Mouse (Mus musculus): Measurements from ENCODE around the gene Syce1.

DNA sequence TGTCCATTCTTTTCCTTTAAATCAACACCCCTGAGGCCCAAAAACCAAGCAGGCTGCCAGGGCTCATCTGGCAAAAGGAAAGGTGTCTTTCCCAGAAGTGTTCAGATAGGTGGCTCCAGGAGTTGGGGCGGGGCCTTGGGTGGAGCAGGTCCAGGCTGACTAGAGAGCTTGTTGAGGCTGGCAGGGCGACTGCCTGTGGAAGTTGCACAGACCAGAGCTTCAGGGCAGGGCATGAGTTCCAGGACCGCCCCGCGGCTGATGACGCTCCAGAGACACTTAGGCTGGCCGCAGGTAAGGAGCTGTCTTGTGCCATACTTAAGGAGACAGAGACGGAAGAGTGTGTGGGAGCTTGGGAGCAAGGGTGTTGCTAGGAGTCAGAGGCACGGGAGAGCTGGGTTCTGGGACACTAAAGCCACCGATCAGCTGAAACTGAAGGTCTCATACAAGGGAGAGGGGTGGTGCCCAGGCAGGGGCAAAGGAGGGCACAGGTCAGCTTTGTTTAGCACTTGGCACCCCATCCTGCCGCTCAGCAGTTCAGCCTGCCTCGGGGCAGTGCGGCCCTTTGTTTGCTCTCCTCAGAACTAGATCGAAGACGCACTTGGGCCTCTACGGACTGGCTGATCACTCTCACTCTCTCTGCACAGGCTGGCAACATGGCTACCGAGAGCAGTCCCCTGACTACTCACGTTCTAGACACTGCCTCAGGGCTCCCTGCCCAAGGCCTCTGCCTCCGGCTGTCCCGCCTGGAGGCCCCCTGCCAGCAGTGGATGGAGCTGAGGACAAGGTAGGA, 47.5 kb upstream of the Syce1 start, which contains the start of gene Urah:
- TF ChIP-seq GATA1 (IDR thresholded peaks at IDR 0.05; ENCODE audit: low read depth, low read length) (no peak), USF2 (IDR thresholded peaks at IDR 0.05; ENCODE audit: borderline replicate concordance in 1 of 2, insufficient read depth in 1 of 2, low read depth in 1 of 2, low read length in 2 of 2) (no peak), CTCF (IDR thresholded peaks at IDR 0.05 in 2 of 3, conservative IDR thresholded peaks at IDR 0.05 in 1 of 3; ENCODE audit: control insufficient read depth in 1 of 3, insufficient read depth in 1 of 3, low read depth in 2 of 3, low read length in 3 of 3, poor library complexity in 1 of 3, severe bottlenecking in 1 of 3) (no peak), UBTF (IDR thresholded peaks at IDR 0.05; ENCODE audit: borderline replicate concordance, insufficient read depth, low read depth, low read length) (no peak), POLR2AphosphoS2 (IDR thresholded peaks at IDR 0.05; ENCODE audit: low read length) (no peak), EP300 (IDR thresholded peaks at IDR 0.05; ENCODE audit: low read depth in 1 of 2, low read length in 2 of 2) (no peak), POLR2A (IDR thresholded peaks at IDR 0.05; ENCODE audit: control insufficient read depth in 1 of 2, insufficient read depth in 1 of 2, low read depth in 1 of 2, low read length in 2 of 2, poor library complexity in 1 of 2) (no peak)

Data from MEL (cell line).